Comparison of ENCODE assay signal across 9 mouse cellular contexts in the genomic region with DNA sequence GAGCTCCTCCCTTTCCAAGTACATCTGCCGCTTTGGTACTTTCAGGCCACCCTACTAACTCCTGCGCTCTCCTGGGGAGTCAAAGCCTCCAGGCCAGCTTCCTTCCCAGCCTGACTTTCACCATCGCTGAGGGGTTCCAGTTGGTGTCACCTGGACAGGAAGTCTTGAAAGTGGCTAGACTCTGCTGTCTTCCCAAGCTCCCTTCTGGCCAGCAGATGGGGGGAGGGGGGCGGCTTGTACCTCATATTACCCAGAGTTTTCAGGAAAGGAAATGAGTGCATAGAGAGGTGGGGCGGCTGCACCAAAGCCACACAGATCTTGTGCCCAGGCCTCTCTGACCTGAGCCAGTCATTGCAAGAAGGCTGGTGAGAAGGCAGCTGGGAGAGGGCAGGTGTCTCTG. TPM values are rescaled to one million over a fixed set of nuclear protein-coding genes. Genes with fewer than 3 reads are reported as not detected.
A peak's percentile ranks its signal among the peaks of the same experiment; 100 is the strongest.
DNase-seq lines count a peak whose midpoint lies in the region; ATAC-seq lines count a peak whose summit lies in the region.
"Had no signal": no experiment of that assay in that cellular context is flagged by ENCODE, and none has a peak within 500 bp of the region (broad histone marks: within the 10 kb centered on the region; RNA-seq: fewer than 3 reads in every experiment).

No protein-coding gene starts in this region.

- no peak for DNase-seq in kidney, postnatal 10 days
- DNase-seq in left cerebral cortex, adult 18-20 months (ENCODE audit: low spot score in 2 of 2) = no peak
- DNase-seq in lung, postnatal 14 days = no peak
- DNase-seq: adrenal gland, adult 2 months had no signal

- peak overlapping the region; percentile 25; the same call in 1 of the 2 replicates for H3K4me3 ChIP-seq in kidney, embryonic 14.5 days (ENCODE audit: low read length)
- peak overlapping the region; percentile 21; the same call in 1 of the 2 replicates for H3K4me3 ChIP-seq in embryonic facial prominence, embryonic 12.5 days
- peak overlapping the region; percentile 69 for H3K4me3 ChIP-seq in hindbrain, embryonic 16.5 days (ENCODE audit: low read length)
- H3K4me3 ChIP-seq in midbrain, embryonic 13.5 days (replicated peaks) = peak overlapping the region; percentile 59

- H3K27me3 ChIP-seq in kidney, embryonic 14.5 days (ENCODE audit: control insufficient read depth, insufficient read depth, low read length) = peaks cover 13% of the 10 kb centered on the region
- peaks cover 20% of the 10 kb centered on the region; the same call in 1 of the 2 replicates for H3K27me3 ChIP-seq in embryonic facial prominence, embryonic 12.5 days
- H3K27me3 ChIP-seq in hindbrain, embryonic 16.5 days (replicated peaks; ENCODE audit: control insufficient read depth, insufficient read depth, low read length) = no peaks in the 10 kb centered on the region; the same call in 1 of the 2 replicates
- peaks cover 59% of the 10 kb centered on the region for H3K27me3 ChIP-seq in midbrain, embryonic 13.5 days

- no peak overlapping the region for H3K9ac ChIP-seq in kidney, embryonic 14.5 days (ENCODE audit: low read depth, low read length)
- no peak overlapping the region for H3K9ac ChIP-seq in embryonic facial prominence, embryonic 12.5 days
- H3K9ac ChIP-seq in hindbrain, embryonic 16.5 days (ENCODE audit: low read depth, low read length) = peak overlapping the region; percentile 76
- H3K9ac ChIP-seq in midbrain, embryonic 13.5 days (replicated peaks) = peak overlapping the region; percentile 39

- no peak overlapping the region for H3K27ac ChIP-seq in kidney, embryonic 14.5 days (ENCODE audit: low read depth, low read length)
- H3K27ac ChIP-seq in embryonic facial prominence, embryonic 12.5 days = no peak overlapping the region
- H3K27ac ChIP-seq in hindbrain, embryonic 16.5 days (ENCODE audit: low read depth, low read length) = no peak overlapping the region
- H3K27ac ChIP-seq in midbrain, embryonic 13.5 days = 0 out of 2 replicates have a peak overlapping the region, but pooled peaks have one; percentile 53

- peak overlapping the region; percentile 39; the same call in 1 of the 2 replicates for H3K4me2 ChIP-seq in kidney, embryonic 14.5 days (replicated peaks; ENCODE audit: low read depth, low read length)
- H3K4me2 ChIP-seq in embryonic facial prominence, embryonic 12.5 days (replicated peaks) = peak overlapping the region; percentile 100
- H3K4me2 ChIP-seq in hindbrain, embryonic 16.5 days (ENCODE audit: low read length) = peak overlapping the region; percentile 87
- peak overlapping the region; percentile 83 for H3K4me2 ChIP-seq in midbrain, embryonic 13.5 days (replicated peaks)

- ATAC-seq in kidney, embryonic 14.5 days (ENCODE audit: low FRiP score, low TSS enrichment) = no peak
- ATAC-seq in embryonic facial prominence, embryonic 12.5 days (ENCODE audit: insufficient number of reproducible peaks, insufficient read depth, low FRiP score, low TSS enrichment) = no peak
- ATAC-seq in hindbrain, embryonic 16.5 days = no peak
- no peak for ATAC-seq in midbrain, embryonic 13.5 days
- no peak for ATAC-seq in cerebellum, adult (ENCODE audit: insufficient number of reproducible peaks, low FRiP score, low TSS enrichment)

- H3K36me3 ChIP-seq in kidney, embryonic 14.5 days (ENCODE audit: control insufficient read depth, insufficient read depth, low read length) = peaks cover 1% of the 10 kb centered on the region; the same call in 1 of the 2 replicates
- H3K36me3 ChIP-seq in embryonic facial prominence, embryonic 12.5 days = peaks cover 8% of the 10 kb centered on the region
- no peaks in the 10 kb centered on the region for H3K36me3 ChIP-seq in hindbrain, embryonic 16.5 days (ENCODE audit: control insufficient read depth, insufficient read depth, low read length)
- peaks cover 7% of the 10 kb centered on the region; the same call in 1 of the 2 replicates for H3K36me3 ChIP-seq in midbrain, embryonic 13.5 days

- 19% methylated on average over 5 of the region's 5 CpGs for WGBS in kidney, embryonic 14.5 days
- WGBS in embryonic facial prominence, embryonic 12.5 days = 1% methylated on average over 5 of the region's 5 CpGs
- 19% methylated on average over 5 of the region's 5 CpGs for WGBS in hindbrain, embryonic 16.5 days
- 9% methylated on average over 5 of the region's 5 CpGs for WGBS in midbrain, embryonic 13.5 days

- H3K4me1 ChIP-seq in kidney, embryonic 14.5 days (ENCODE audit: control insufficient read depth, insufficient read depth, low read length) = peaks cover 18% of the 10 kb centered on the region
- H3K4me1 ChIP-seq in embryonic facial prominence, embryonic 12.5 days = peaks cover 32% of the 10 kb centered on the region
- H3K4me1 ChIP-seq in hindbrain, embryonic 16.5 days (ENCODE audit: control insufficient read depth, insufficient read depth, low read depth, low read length) = peaks cover 28% of the 10 kb centered on the region
- H3K4me1 ChIP-seq in midbrain, embryonic 13.5 days (replicated peaks) = peaks cover 36% of the 10 kb centered on the region

- H3K9me3 ChIP-seq in kidney, embryonic 14.5 days (ENCODE audit: control insufficient read depth, low read length) = no peaks in the 10 kb centered on the region
- H3K9me3 ChIP-seq in embryonic facial prominence, embryonic 12.5 days = no peaks in the 10 kb centered on the region
- no peaks in the 10 kb centered on the region for H3K9me3 ChIP-seq in hindbrain, embryonic 16.5 days (ENCODE audit: control insufficient read depth, low read length)
- H3K9me3 ChIP-seq in midbrain, embryonic 13.5 days = no peaks in the 10 kb centered on the region

RNA-seq across cellular contexts. Expression of a gene that starts 2.0 kb away (rescaled TPM):
- polyA plus RNA-seq in kidney, embryonic 14.5 days (2014; fragmentation: Nextera tagmentation; extraction: Ambion mirVana) = 0.81 and 0.99 TPM in 2 replicates
- polyA plus RNA-seq in embryonic facial prominence, embryonic 12.5 days (2016; fragmentation: Nextera tagmentation; extraction: Ambion mirVana) = 1.3 and 1.9 TPM in 2 replicates
- 4.2 and 4.5 TPM in 2 replicates for polyA plus RNA-seq in hindbrain, embryonic 16.5 days (2015; fragmentation: Nextera tagmentation; extraction: Ambion mirVana)
- polyA plus RNA-seq in midbrain, embryonic 13.5 days (2015; fragmentation: Nextera tagmentation; extraction: Ambion mirVana) = 1.4 and 1.5 TPM in 2 replicates
- 10 to 100 TPM; 28.8 to 33.0 TPM for total RNA-seq in left cerebral cortex, adult 18-20 months (2021)

RNA-seq across cellular contexts. Expression of a gene that starts 2.0 kb away (rescaled TPM):
- 0.47 and 0.60 TPM in 2 replicates for polyA plus RNA-seq in kidney, embryonic 14.5 days (2014; fragmentation: Nextera tagmentation; extraction: Ambion mirVana)
- 1.1 and 1.2 TPM in 2 replicates for polyA plus RNA-seq in embryonic facial prominence, embryonic 12.5 days (2016; fragmentation: Nextera tagmentation; extraction: Ambion mirVana)
- polyA plus RNA-seq in hindbrain, embryonic 16.5 days (2015; fragmentation: Nextera tagmentation; extraction: Ambion mirVana) = 18.5 and 21.6 TPM in 2 replicates
- 7.0 and 8.5 TPM in 2 replicates for polyA plus RNA-seq in midbrain, embryonic 13.5 days (2015; fragmentation: Nextera tagmentation; extraction: Ambion mirVana)
- total RNA-seq in left cerebral cortex, adult 18-20 months (2021) = 10 to 100 TPM; 71.7 to 83.2 TPM

RNA-seq across cellular contexts. Expression of a gene that starts 36.1 kb away (rescaled TPM):
- 124 and 176 TPM in 2 replicates for polyA plus RNA-seq in kidney, embryonic 14.5 days (2014; fragmentation: Nextera tagmentation; extraction: Ambion mirVana)
- 195 and 207 TPM in 2 replicates for polyA plus RNA-seq in embryonic facial prominence, embryonic 12.5 days (2016; fragmentation: Nextera tagmentation; extraction: Ambion mirVana)
- polyA plus RNA-seq in hindbrain, embryonic 16.5 days (2015; fragmentation: Nextera tagmentation; extraction: Ambion mirVana) = 155 and 174 TPM in 2 replicates
- 229 and 255 TPM in 2 replicates for polyA plus RNA-seq in midbrain, embryonic 13.5 days (2015; fragmentation: Nextera tagmentation; extraction: Ambion mirVana)
- 100 to 1,000 TPM; 189 to 191 TPM for total RNA-seq in left cerebral cortex, adult 18-20 months (2021)

RNA-seq across cellular contexts. Expression of a gene that starts 52.3 kb away (rescaled TPM):
- polyA plus RNA-seq in kidney, embryonic 14.5 days (2014; fragmentation: Nextera tagmentation; extraction: Ambion mirVana) = 299 and 332 TPM in 2 replicates
- polyA plus RNA-seq in embryonic facial prominence, embryonic 12.5 days (2016; fragmentation: Nextera tagmentation; extraction: Ambion mirVana) = 300 and 305 TPM in 2 replicates
- polyA plus RNA-seq in hindbrain, embryonic 16.5 days (2015; fragmentation: Nextera tagmentation; extraction: Ambion mirVana) = 232 and 238 TPM in 2 replicates
- polyA plus RNA-seq in midbrain, embryonic 13.5 days (2015; fragmentation: Nextera tagmentation; extraction: Ambion mirVana) = 192 and 200 TPM in 2 replicates
- 10 to 100 TPM; 93.2 to 93.8 TPM for total RNA-seq in left cerebral cortex, adult 18-20 months (2021)

Comparison
In these comparisons a context has a peak if more than half of its experiments do, and no peak if none do; other contexts are left out.
1. H3K4me2 ChIP-seq: peak in every context shown above with its lines; median percentile 100 in embryonic facial prominence, embryonic 12.5 days; 87 in hindbrain, embryonic 16.5 days; 83 in midbrain, embryonic 13.5 days; 39 in kidney, embryonic 14.5 days.
2. H3K9ac ChIP-seq: peak in hindbrain, embryonic 16.5 days (single experiment) and midbrain, embryonic 13.5 days (single experiment); none in kidney, embryonic 14.5 days (single experiment) and embryonic facial prominence, embryonic 12.5 days (single experiment).
3. Peak in every context shown above with its lines, with median percentiles within 50 percentile points of each other: H3K4me3 ChIP-seq.